Mouse (Mus musculus): Measurements from ENCODE around the gene Zpbp. TPM values are rescaled to one million over a fixed set of nuclear protein-coding genes. Genes with fewer than 3 reads are reported as not detected.

Zpbp gene
- 0.73 and 0.92 TPM in 2 replicates for polyA plus RNA-seq (2015; fragmentation: Nextera tagmentation; extraction: Ambion mirVana)

GRCm38 (mm10) chr11:11461635-11462560, at the start of gene Zpbp, which contains the start of gene Spata48:
Zpbp (minus strand) TSS chr11:11462408.
Spata48 (plus strand) TSS chr11:11462094.
- WGBS: 2% methylated on average over 66 of the region's 66 CpGs

DNA sequence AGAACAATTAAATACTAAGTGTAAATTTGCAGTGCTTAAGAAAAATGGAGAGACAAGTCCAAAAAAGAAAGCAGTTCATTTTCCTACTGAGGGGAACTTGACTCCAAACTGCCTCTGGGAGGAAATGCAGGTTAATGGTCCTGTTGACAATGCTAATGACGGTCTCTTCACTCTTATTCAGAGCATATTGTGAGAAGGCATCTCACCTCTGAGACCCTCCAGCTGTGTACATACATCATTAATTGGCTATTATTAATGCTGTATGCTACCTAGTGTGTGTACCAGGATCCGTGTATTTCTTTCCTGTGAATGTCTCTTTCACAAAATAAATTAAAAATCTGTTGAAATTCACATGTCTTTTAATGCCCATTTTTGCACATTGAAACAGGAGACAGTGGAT, 47.2 kb upstream of the Zpbp start:
- no peak overlapping the region for H3K4me2 ChIP-seq
- 52% methylated on average over 2 of the region's 2 CpGs for WGBS

More at GRCm38 (mm10) chr11:11461635-11462560, at the start of gene Zpbp, which contains the start of gene Spata48:
- ATAC-seq (ENCODE audit: low read depth): peak; percentile 98
- Histone ChIP-seq H3K4me2 (peak within 1 kb of the TSS; percentile 76), H3K9ac (peak within 1 kb of the TSS; percentile 75), H3K4me3 (peak within 1 kb of the TSS; percentile 64), H3K36me3 (no peaks in the 10 kb centered on the region), H3K27ac (replicated peaks) (peak within 1 kb of the TSS; percentile 86), H3K4me1 (replicated peaks) (no peaks in the 10 kb centered on the region; the same call in 1 of the 2 replicates), H3K27me3 (peaks cover 7% of the 10 kb centered on the region), H3K9me3 (no peaks in the 10 kb centered on the region)

DNA sequence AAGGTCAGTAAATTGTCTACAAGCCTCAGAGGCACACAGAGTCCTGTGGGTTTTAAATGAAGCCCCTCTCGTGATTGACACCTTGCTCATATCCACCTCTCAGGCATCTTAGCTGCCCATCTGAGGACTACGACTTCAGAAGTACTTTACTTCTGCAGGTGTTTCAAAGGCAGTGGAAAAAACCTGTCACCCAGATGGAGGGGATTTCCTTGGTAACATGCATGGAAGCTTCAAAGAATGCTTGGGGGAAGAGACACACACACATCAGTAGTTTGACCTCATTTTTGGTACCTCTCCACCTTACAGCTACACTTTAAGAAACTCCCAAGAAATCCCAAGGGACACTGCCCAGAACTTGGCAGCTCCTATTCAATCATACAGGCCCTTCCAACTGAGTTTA, 44.0 kb upstream of the Zpbp start:
- H3K36me3 ChIP-seq: no peaks in the 10 kb centered on the region
- no peak overlapping the region for H3K9ac ChIP-seq
- no peak overlapping the region for H3K27ac ChIP-seq (replicated peaks)
- ATAC-seq (ENCODE audit: low read depth): no peak
- 77% methylated on average over 2 of the region's 2 CpGs for WGBS
- no peaks in the 10 kb centered on the region for H3K27me3 ChIP-seq
- H3K4me1 ChIP-seq (replicated peaks): no peaks in the 10 kb centered on the region
- no peaks in the 10 kb centered on the region for H3K9me3 ChIP-seq
- no peak overlapping the region for H3K4me3 ChIP-seq
- no peak overlapping the region for H3K4me2 ChIP-seq

More for the DNA sequence above, 47.2 kb upstream of the Zpbp start:
- no peaks in the 10 kb centered on the region for H3K9me3 ChIP-seq
- H3K9ac ChIP-seq: no peak overlapping the region
- H3K4me3 ChIP-seq: no peak overlapping the region
- H3K4me1 ChIP-seq (replicated peaks): no peaks in the 10 kb centered on the region
- H3K36me3 ChIP-seq: no peaks in the 10 kb centered on the region
- no peaks in the 10 kb centered on the region for H3K27me3 ChIP-seq
- no peak for ATAC-seq (ENCODE audit: low read depth)
- no peak overlapping the region for H3K27ac ChIP-seq (replicated peaks)

GRCm38 (mm10) chr11:11499944-11500343, 37.7 kb upstream of the Zpbp start:
- 23% methylated on average over 10 of the region's 10 CpGs for WGBS
- Histone ChIP-seq H3K4me2 (no peak overlapping the region), H3K27ac (replicated peaks) (no peak overlapping the region), H3K36me3 (no peaks in the 10 kb centered on the region), H3K9ac (no peak overlapping the region), H3K4me3 (no peak overlapping the region), H3K27me3 (no peaks in the 10 kb centered on the region), H3K9me3 (no peaks in the 10 kb centered on the region), H3K4me1 (replicated peaks) (no peaks in the 10 kb centered on the region)
- ATAC-seq (ENCODE audit: low read depth): no peak

- Histone ChIP-seq H3K9ac (no peak overlapping the region), H3K9me3 (no peaks in the 10 kb centered on the region), H3K4me1 (replicated peaks) (no peaks in the 10 kb centered on the region), H3K27me3 (no peaks in the 10 kb centered on the region), H3K27ac (replicated peaks) (no peak overlapping the region), H3K4me2 (no peak overlapping the region), H3K36me3 (no peaks in the 10 kb centered on the region), H3K4me3 (no peak overlapping the region)
- no peak for ATAC-seq (ENCODE audit: low read depth)
- WGBS: 90% methylated on average over 2 of the region's 2 CpGs
These were observed 33.5 kb upstream of the Zpbp start for GRCm38 (mm10) chr11:11495697-11496096.

DNA sequence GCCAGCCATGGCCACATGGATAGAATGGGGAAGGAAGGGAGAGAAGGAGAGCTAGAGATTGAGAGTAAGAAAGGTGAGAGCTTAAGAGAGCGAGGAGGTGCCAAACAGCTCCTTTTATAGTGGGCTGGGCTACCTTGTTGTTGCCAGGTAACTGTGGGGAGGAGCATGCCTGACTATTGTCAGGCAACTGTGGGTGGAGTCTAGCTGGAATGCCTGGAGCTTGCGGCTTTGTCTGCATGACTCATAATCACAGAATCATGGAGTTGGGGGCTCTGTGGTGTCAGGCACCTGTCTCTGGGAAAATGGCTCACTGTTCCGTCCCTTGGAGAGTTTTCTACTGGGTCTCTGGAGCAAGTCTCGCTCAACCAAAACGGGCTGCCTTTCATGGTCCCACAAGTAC, 29.8 kb upstream of the Zpbp start:
- H3K36me3 ChIP-seq: no peaks in the 10 kb centered on the region
- H3K27ac ChIP-seq (replicated peaks): no peak overlapping the region
- ATAC-seq (ENCODE audit: low read depth): no peak
- H3K27me3 ChIP-seq: no peaks in the 10 kb centered on the region
- H3K9me3 ChIP-seq: no peaks in the 10 kb centered on the region
- H3K4me1 ChIP-seq (replicated peaks): no peaks in the 10 kb centered on the region
- H3K4me2 ChIP-seq: no peak overlapping the region
- no peak overlapping the region for H3K4me3 ChIP-seq
- WGBS: 65% methylated on average over 5 of the region's 5 CpGs
- H3K9ac ChIP-seq: no peak overlapping the region

DNA sequence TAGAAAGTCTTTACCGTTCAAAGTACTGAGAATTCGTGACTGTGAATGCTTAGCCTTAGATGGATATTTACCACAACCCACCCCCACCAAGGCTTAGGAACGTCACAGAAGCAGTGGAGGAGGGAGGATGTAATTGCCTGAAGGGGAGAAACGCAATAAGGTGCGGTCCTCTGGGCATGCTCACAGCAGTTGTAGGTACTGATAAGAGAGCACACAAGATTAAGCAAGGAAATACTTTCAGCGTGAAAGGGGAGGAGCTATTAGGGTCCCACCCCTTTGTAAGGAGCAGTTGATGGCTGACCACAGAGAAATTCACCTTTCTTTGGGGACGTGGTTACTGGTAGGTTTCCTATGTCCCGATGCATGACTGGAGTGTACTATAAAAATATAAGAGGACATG, 22.2 kb upstream of the Zpbp start:
- no peaks in the 10 kb centered on the region for H3K4me1 ChIP-seq (replicated peaks)
- H3K9ac ChIP-seq: no peak overlapping the region
- 58% methylated on average over 8 of the region's 8 CpGs for WGBS
- ATAC-seq (ENCODE audit: low read depth): no peak
- no peak overlapping the region for H3K27ac ChIP-seq (replicated peaks)
- no peaks in the 10 kb centered on the region for H3K27me3 ChIP-seq
- no peak overlapping the region for H3K4me2 ChIP-seq
- no peak overlapping the region for H3K4me3 ChIP-seq
- H3K36me3 ChIP-seq: no peaks in the 10 kb centered on the region
- no peaks in the 10 kb centered on the region for H3K9me3 ChIP-seq

GRCm38 (mm10) chr11:11468924-11469323, 6.7 kb upstream of the Zpbp start:
- H3K9ac ChIP-seq: no peak overlapping the region
- no peak overlapping the region for H3K4me2 ChIP-seq
- no peaks in the 10 kb centered on the region for H3K36me3 ChIP-seq
- no peak for ATAC-seq (ENCODE audit: low read depth)
- no peaks in the 10 kb centered on the region for H3K4me1 ChIP-seq (replicated peaks)
- H3K9me3 ChIP-seq: no peaks in the 10 kb centered on the region
- no peak overlapping the region for H3K27ac ChIP-seq (replicated peaks)
- H3K4me3 ChIP-seq: no peak overlapping the region
- peaks cover 14% of the 10 kb centered on the region for H3K27me3 ChIP-seq

GRCm38 (mm10) chr11:11462561-11462890, 318 bp upstream of the Zpbp start:
- 83% methylated on average over 5 of the region's 5 CpGs for WGBS
- H3K36me3 ChIP-seq: no peaks in the 10 kb centered on the region
- no peak for ATAC-seq (ENCODE audit: low read depth)
- H3K27ac ChIP-seq (replicated peaks): peak overlapping the region; percentile 86
- H3K27me3 ChIP-seq: peaks cover 13% of the 10 kb centered on the region
- H3K9ac ChIP-seq: peak overlapping the region; percentile 75
- H3K4me3 ChIP-seq: peak overlapping the region; percentile 64
- peak overlapping the region; percentile 76 for H3K4me2 ChIP-seq
- no peaks in the 10 kb centered on the region for H3K9me3 ChIP-seq
- H3K4me1 ChIP-seq (replicated peaks): no peaks in the 10 kb centered on the region; the same call in 1 of the 2 replicates

DNA sequence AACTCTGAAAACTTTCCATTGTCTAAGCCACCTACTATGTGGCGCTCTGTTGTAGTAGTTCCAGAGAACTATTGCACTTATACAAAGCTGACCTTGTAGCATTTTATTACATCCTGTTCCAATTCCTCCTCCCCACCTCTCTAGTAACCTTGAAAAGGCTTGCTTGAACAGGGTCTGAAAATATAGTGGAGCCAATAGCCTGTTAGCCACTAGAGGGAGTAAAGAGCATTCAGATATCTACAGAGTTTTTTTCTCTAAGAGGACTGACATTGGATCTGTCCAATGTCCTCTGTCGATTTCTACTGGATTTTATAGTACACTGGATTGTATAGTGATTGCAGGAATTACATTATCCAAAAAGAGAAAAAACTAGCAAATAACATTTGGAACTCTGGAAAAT, 7.2 kb downstream of the Zpbp start:
- Histone ChIP-seq H3K36me3 (no peaks in the 10 kb centered on the region), H3K4me3 (no peak overlapping the region), H3K27me3 (peaks cover 4% of the 10 kb centered on the region), H3K9ac (no peak overlapping the region), H3K9me3 (no peaks in the 10 kb centered on the region), H3K27ac (replicated peaks) (no peak overlapping the region), H3K4me1 (replicated peaks) (no peaks in the 10 kb centered on the region), H3K4me2 (no peak overlapping the region)
- no peak for ATAC-seq (ENCODE audit: low read depth)
- WGBS: 41% methylated on average over 2 of the region's 2 CpGs

GRCm38 (mm10) chr11:11417356-11417755, 44.9 kb downstream of the Zpbp start:
- Histone ChIP-seq H3K4me2 (no peak overlapping the region), H3K36me3 (no peaks in the 10 kb centered on the region), H3K27me3 (no peaks in the 10 kb centered on the region), H3K4me1 (replicated peaks) (no peaks in the 10 kb centered on the region), H3K4me3 (no peak overlapping the region), H3K9me3 (no peaks in the 10 kb centered on the region), H3K27ac (replicated peaks) (no peak overlapping the region), H3K9ac (no peak overlapping the region)
- ATAC-seq (ENCODE audit: low read depth): no peak
- WGBS: 77% methylated on average over 2 of the region's 2 CpGs

GRCm38 (mm10) chr11:11414188-11414587, 48.0 kb downstream of the Zpbp start:
- H3K27ac ChIP-seq (replicated peaks): no peak overlapping the region
- no peak for ATAC-seq (ENCODE audit: low read depth)
- 89% methylated on average over 5 of the region's 5 CpGs for WGBS

More at GRCm38 (mm10) chr11:11414188-11414587, 48.0 kb downstream of the Zpbp start:
- H3K4me1 ChIP-seq (replicated peaks): no peaks in the 10 kb centered on the region
- H3K9me3 ChIP-seq: no peaks in the 10 kb centered on the region
- no peak overlapping the region for H3K4me3 ChIP-seq
- no peak overlapping the region for H3K9ac ChIP-seq
- H3K27me3 ChIP-seq: no peaks in the 10 kb centered on the region
- H3K4me2 ChIP-seq: no peak overlapping the region
- H3K36me3 ChIP-seq: no peaks in the 10 kb centered on the region
